Mouse (Mus musculus): ENCODE measurements around the gene AC109138.7. TPM values are rescaled to one million over a fixed set of nuclear protein-coding genes. Genes with fewer than 3 reads are reported as not detected.

AC109138.7 gene
- polyA plus RNA-seq, 1 experiment = not detected

DNA sequence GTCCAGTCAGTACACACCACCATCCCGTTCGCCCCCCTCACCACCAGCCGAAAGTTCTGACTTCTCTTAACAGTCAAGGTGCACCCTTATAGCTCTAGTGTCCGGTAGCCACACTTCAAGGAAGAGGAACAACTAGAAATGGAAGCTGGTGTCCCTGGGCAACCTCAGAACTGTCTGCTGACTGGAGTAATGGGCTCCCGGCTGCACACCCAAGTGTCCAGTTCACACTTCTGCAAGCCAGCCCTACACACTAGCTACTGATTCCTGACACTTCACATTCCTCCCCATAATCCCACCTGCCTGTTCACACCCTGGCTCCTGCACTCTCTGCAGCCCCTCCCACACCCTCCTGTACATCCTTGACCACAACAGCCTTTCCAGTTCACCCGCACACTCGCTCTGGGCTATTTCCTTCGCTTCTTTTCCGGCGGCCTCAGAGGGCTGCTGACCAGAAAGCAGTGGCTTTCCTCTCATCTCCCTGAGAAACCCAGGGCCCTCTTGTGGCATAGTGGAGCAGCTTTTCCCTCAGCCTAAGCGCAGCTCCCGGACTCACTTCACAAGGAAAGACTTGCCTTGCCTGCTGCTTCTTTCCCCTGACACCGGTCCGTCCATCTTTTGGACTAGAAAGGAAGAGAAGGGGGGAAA lies 2.0 kb downstream of the AC109138.7 start:
- peak in 1 of 2 experiments; percentile 54 for DNase-seq (ENCODE audit: extremely low spot score in 1 of 2, low spot score in 1 of 2)

DNA sequence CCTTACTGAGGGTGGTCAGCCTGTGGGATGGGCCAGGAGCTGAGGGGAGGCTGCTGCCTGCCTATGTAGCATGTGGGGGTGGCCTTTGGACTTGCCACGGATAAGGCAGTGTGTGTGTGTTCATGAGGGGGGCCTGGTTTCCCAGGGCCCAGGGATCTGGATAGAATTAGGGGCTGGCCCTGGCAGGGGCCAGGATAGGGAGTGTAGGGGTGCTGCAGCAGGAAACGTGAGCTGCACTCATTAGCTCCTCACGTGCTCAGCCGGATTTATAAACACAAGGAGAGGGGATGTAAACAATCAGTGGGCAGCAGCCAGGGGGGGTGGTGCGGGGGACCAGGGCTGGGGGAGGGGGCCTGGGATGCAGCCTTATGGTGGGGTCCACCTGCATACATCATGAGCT lies 3.0 kb downstream of the AC109138.7 start:
- no peak for DNase-seq (ENCODE audit: extremely low spot score in 1 of 2, low spot score in 1 of 2)

DNA sequence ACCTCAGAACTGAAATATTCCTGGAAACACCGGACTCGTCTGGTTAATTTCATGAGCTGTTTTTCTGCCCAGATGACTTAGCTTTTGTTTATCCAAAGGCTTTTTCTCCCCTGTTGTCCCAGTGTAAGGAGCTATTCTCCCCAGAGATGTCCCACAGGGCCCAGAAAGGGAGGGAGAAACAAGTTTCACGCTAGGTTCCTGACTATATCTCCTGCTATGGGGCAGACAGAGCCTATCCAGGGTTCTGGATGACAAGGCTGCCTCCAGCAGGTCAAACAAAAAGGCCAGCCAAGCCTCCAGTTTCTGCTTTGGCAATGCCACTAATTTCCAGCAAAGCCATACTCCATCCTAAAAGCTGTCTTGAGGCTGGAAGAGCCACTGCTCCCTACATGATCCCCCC lies 3.7 kb downstream of the AC109138.7 start:
- no peak for DNase-seq (ENCODE audit: extremely low spot score in 1 of 2, low spot score in 1 of 2)

DNA sequence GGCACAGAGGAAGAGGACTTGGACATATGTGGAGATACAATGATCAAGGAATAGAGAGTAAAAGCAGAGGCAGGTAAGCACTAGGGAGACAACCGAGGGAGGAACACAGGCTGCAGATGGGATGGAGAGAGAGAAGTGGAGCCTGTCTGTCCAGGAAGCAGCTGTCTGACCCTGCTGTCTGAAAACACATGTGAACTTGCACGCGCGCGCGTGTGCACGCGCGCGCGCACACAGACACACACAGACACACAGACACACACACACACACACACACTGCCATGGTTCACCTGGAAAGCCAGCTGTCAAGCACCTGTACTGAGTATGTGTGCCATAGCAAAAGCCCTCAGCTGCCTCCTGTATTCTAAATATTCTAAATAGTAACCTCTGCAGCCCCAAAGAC lies 4.1 kb downstream of the AC109138.7 start:
- DNase-seq (ENCODE audit: extremely low spot score in 1 of 2, low spot score in 1 of 2) = no peak

DNA sequence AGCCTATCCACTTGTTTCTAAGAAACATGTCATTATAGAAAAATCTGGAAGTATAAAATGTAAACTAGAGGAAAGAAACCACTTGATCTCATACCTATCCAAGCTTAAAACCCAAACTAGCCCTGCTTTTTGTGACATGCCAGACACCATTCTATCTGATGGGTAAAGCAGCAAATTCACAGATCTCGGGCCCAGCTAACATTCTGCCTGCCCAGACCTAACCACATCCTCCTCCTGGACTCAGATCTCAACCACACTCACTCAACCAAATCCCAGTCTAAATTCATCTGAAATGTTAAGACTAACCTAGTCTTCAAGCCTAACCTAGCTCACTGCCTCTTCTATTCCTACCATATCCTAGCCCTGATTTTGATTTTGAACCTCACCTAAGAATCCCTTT lies 4.6 kb downstream of the AC109138.7 start:
- DNase-seq (ENCODE audit: extremely low spot score in 1 of 2, low spot score in 1 of 2) = no peak

DNA sequence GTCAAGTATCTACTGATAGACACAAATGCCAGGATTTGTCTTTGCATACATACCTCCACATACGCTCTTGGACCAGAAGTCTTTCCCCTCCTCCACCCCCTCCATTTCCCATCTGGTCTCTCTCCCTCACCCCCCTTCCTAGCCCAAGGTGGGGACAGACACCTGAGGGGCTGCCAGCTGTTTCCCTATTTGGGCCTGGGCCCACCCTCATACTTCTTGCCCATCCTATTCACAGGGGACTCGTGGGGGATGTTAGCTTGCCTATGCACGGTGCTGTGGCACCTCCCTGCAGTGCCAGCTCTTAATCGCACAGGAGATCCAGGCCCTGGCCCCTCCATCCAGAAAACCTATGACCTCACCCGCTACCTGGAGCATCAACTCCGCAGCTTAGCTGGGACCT lies 5.8 kb downstream of the AC109138.7 start:
- no peak for DNase-seq (ENCODE audit: extremely low spot score in 1 of 2, low spot score in 1 of 2)

DNA sequence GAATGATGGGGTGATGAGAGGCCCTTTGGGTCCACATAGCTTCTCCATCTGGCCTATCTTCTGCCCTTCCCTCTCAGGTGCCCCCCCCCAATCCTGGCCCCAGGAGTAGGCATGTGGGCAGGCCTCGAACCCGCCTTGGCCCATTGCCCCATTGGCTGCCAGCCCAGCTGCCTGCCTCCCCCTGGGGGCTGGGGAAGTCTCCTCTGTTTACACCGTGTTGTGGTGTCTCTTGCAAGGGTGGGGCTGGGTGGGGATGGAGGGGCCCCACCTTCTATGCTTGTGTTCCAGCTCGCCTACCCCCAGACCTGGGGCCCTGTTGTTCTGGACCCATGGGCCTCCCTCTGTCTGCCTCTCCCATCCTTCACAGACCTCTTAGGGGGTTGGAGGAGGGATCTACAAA lies 6.3 kb downstream of the AC109138.7 start:
- DNase-seq (ENCODE audit: extremely low spot score in 1 of 2, low spot score in 1 of 2) = no peak

DNA sequence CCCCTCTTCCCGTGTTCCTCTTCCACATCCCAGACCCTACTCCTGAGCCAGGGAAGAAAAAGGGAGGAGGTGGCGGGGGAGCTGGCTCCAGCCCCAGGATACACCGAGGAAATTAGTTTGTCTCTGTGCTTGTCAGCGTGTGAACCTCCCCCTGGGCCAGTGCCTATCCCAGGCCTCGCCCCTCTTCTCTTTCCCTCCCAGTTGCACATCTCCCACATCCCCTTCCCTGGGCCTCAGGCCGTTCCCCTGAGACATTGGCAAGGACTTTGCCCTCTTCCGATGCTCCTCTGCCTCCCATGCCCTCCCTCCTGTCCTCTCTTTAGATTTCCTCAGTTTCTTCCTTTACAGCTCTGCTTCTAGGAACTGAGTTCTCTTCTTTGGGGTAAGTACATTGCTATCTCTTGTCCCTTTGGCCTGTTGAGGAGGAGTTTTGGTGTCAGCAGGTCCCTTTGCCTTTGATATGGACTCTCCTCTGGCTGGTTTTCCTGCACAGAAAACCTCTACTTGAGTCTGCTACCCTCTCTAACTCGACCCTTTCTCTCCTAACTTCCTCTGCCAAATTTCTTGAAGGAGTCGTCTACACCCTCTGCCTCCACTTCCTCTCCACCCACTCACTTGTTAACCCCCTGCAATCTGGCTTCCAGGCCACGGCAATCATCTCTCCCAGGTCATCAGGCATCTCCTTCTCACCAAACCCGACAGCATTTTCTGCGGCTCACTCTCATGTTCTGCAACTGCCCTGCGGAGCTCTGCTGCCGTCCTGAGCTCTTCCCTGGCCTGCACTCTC lies 7.0 kb downstream of the AC109138.7 start:
- no peak for DNase-seq (ENCODE audit: extremely low spot score in 1 of 2, low spot score in 1 of 2)

DNA sequence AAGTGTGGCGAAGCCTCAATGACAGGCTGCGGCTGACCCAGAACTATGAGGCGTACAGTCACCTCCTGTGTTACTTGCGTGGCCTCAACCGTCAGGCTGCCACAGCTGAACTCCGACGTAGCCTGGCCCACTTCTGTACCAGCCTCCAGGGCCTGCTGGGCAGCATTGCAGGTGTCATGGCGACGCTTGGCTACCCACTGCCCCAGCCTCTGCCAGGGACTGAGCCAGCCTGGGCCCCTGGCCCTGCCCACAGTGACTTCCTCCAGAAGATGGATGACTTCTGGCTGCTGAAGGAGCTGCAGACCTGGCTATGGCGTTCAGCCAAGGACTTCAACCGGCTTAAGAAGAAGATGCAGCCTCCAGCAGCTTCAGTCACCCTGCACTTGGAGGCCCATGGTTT lies 8.0 kb downstream of the AC109138.7 start:
- DNase-seq (ENCODE audit: extremely low spot score in 1 of 2, low spot score in 1 of 2) = no peak

DNA sequence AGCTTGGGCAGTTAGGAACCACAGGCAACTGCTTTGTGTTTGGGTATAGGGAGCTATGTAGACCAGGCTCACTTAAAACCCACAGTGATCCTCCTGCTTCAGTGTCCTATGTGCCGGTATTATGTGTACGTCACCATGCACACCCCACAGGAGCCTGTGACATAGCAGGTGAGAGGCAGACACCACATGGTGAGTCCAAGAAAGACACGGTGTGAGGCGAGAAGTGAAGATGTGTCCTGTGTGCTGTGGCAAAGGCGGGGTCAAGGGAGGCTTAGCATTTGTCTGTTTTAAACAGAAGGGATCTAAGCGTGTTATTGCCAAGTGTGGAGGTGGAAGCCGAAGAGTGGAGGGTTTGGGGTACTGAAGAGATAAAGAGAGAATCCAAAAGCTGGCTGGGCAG lies 12.6 kb downstream of the AC109138.7 start:
- DNase-seq (ENCODE audit: extremely low spot score in 1 of 2, low spot score in 1 of 2) = no peak

DNA sequence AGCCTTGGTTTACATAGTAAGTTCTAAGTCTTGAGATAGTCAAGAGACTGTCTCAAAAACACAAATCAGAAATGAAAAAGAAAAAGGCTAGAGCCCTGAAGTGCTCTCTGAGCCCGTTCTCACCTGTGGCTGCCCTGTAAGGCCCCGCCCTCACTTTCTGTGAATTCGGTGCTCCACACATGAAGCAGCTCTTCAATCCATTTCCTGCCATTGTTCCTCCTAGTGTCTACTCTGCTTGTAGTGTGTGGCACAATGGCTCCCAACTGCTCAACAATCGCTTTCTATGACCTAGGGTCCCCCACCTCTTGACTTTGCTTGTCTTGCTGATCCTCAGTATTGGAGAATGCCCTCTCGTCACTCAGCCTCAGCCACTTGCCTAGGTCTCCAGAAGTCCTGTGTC lies 13.3 kb downstream of the AC109138.7 start:
- no peak for DNase-seq (ENCODE audit: extremely low spot score in 1 of 2, low spot score in 1 of 2)

DNA sequence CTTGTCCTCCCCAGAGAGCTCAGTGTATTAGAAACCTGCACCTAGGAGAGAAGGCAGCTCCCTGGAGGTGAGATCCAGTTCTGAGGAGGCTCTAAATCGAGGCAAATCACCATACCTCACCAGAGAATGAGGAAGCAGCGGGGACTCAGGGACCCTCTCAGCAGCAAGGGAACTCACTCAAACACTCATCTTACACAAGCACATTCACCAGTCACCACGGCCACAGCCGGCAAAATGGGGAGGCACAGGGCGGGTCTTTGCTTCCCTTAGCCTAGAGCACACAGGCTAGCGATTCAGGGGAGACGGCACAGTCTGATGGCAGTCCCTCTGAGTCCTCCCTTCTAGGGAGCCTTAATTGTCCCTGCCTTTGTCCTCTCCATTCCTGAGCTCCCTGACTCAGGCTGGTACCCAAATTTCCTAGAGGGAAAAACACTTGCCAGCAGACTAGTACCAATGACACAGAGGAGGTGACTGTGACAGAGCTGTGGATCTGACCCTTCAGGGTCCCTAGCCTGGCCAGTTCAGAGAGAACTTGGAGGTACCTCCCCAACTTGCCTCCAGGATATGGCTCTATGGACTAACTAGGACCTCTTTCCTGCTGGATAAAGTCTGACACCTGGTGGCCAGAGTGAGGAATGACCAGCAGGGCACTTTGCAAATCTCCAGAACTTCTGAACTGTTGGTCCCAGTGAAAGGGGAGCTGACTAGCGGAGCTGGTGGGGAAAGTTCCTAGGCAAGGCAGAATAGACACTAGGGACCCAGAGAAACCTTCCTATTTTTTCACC lies 13.9 kb downstream of the AC109138.7 start:
- peak in 1 of 2 experiments; percentile 89 for DNase-seq (ENCODE audit: extremely low spot score in 1 of 2, low spot score in 1 of 2)

DNA sequence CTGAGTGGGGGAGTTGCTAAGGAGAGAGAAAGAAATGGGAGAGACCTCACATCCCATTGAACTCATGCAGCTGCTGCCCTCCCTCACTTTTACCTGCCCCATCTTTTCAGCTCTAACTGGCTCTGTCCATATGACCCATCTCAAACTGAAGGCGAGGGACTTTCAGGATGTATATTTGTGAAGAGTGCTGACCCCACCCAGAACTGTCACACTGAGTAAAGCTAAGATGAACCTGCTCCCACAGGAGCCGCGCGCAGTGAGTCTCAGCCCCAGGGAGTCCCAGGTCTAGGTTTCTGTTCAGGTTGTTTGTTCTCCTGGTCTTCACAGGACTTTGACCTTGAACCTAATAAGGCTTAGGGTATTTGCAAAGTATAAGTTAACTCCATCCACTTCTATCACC lies 14.7 kb downstream of the AC109138.7 start:
- no peak for DNase-seq (ENCODE audit: extremely low spot score in 1 of 2, low spot score in 1 of 2)

DNA sequence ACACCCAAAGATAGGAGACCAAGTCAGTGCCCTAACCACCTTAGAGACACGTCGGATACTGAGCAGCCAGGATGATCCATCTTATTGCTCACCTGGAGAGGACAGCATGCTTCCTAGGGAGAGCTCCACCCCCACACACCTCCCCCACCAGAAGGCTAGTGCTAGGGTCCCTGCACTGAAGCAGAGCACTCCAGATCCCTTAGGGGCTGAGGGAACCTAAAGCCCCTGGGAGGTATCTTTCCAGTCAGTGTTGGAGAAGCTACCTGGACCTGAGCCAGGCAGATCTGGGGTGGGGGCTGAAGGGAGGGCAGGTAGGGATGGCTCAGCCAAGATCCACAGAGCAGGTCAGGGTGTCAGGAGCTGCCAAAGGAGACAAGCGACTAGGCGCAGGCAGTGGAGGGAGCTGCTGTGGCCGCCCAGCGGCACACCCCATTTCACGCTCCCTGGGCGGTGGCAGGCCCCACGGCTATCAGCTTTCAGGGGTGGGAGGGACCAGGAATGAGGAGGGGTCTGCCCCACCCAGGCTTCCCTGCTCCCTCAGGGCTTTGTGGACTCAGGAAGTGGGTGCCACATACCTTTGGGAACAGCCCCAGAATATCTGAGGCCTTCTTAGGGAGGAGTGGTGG lies 15.4 kb downstream of the AC109138.7 start:
- no peak for DNase-seq (ENCODE audit: extremely low spot score in 1 of 2, low spot score in 1 of 2)

DNA sequence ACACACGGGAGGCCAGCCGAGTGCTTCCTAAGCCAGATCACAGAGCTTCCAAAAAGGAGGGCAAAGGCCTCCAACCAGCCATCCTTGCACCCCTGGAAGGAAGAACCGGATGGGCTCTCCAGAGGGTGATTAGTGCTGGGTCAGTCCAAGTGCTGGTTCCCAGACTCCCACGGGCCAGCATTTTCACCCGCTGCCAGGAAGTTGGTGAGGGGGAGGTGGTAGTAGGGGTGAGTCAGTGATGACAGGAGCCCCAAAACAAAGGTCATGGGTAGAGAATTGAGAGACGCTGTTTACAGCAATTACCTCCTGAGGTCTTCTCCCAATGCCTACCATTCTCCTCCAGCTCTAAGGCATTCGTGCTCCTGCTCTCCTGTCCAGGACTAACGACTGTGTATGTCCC lies 16.3 kb downstream of the AC109138.7 start:
- peak in 1 of 2 experiments; percentile 22 for DNase-seq (ENCODE audit: extremely low spot score in 1 of 2, low spot score in 1 of 2)

DNA sequence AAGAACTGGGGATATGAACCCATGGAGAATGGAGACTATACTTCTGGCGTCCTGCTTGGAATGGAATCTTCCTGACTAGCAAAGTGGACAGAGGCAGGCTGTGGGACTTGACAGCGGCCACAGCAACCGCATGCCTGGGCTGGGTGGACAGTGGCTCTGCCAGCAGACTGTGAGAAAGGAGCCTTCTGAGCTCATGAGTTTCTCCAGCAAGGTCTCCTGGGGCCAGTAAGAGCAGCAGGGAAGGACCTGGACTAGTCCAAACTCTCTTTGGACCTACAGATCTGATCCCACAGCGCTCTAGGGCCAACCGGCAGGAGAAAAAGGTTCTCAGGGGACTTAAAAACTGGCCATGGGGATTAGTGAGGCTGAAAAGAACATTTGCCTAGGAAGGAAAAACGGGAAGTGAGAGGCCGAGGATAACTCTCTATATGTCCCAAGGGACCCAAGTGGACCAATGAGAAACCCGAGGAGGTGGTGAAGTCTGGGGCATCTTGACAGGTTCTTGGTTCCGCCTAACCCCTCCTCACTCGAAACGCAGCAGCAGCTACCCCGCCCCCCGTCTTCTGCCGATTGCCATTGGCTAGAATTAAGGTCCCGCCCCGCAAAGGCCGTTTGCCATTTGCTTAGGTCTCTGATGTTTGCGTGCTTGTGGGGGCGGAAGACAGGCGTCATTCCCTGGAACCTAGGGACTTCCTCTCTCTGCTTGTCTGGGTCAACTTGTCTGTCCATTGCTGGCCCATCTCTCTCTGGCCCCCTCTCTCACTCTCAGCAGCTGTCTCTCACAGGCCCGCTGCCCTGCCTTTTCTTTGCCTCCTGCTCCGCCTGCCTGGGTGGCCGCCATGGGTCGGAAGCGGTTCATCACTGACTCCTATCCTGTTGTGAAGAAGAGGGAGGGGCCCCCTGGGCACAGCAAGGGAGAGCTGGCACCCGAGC lies 17.4 kb downstream of the AC109138.7 start, which contains the start of gene Pold4:
Gene Pold4 (plus strand): TSS at position 647 of the 933 bp plus-strand sequence.
- peak; percentile 96 to 99 for DNase-seq (ENCODE audit: extremely low spot score in 1 of 2, low spot score in 1 of 2)

DNA sequence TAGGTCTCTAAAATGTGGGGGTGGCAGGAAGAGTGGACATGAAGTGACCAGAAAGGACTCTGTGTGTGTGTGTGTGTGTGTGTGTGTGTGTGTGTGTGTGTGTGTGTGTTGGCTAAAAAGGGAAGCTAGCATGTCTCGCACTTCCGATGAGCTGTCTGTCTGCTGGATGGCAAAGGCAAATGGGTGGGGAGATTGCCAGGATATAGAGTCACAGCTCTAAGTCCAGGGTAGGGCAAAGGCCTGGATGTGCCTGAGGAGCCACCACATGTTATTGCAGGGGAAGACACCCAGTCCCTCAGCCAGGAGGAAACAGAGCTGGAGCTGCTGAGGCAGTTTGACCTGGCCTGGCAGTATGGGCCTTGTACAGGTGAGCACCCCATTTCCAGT lies 18.0 kb downstream of the AC109138.7 start:
- peak in 1 of 2 experiments; percentile 59 for DNase-seq (ENCODE audit: extremely low spot score in 1 of 2, low spot score in 1 of 2)

DNA sequence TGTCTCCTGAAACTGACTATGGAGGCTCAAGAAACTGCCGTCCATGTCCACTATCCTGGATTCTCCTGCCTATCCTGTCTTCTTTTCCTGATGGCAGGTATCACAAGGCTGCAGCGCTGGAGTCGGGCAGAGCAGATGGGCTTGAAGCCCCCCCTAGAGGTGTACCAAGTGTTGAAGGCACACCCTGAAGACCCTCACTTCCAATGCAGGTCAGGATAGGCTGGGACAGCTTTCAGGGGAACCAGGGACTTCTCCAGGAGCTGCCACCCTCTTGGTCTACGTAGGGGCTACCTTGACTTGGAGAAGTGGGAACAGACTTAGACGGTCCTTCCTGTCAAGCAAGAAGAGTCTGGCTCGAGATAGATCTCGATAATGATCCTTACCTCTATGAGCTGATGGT lies 18.5 kb downstream of the AC109138.7 start:
- no peak for DNase-seq (ENCODE audit: extremely low spot score in 1 of 2, low spot score in 1 of 2)

DNA sequence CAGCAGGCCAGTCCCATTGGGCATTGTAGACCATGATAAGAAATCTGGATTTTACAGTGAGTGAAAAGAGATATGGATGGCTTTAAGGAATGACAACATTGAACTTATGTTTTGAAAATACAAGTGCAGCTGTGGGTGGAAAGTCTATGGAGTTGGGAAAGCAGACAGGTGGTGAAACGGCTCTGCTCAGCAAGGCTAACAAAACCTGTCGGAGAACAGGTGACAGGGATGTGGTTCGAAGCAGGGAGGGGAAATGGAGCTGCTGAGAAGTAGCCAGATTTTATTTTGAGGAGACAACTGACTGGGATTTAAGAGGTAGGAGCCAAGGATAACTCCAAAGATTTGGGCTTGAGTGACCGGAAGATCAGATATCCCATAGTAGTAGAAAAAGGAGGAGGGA lies 20.4 kb downstream of the AC109138.7 start:
- no peak for DNase-seq (ENCODE audit: extremely low spot score in 1 of 2, low spot score in 1 of 2)

DNA sequence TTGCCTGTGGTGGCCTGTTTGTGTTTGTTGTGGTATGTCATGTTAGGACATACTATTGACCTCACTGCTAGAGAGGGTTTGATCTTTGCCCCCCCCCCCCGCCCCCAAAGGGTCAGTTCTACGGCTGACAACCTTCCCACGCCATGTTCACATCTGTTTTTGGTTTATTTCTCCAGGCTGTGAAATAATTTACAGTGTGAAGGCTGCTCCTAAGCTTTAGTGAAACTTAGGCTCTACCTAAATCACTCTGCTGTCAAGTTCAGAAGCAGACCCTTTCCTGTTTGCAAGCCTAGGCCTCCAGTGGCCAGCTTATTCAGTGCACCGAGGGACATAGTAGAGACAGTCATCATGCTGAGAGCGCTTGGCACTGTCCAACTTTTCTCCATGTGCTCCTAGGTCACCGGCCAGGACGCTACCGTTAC lies 26.1 kb downstream of the AC109138.7 start:
- DNase-seq (ENCODE audit: extremely low spot score in 1 of 2, low spot score in 1 of 2) = no peak
